Mouse (Mus musculus): Measurements from ENCODE around the gene Gpr84.
A peak's percentile ranks its signal among the peaks of the same experiment; 100 is the strongest.

The Gpr84 gene

GRCm38 (mm10) chr15:103308056-103308875 is 2.1 kb downstream of the Gpr84 start:
- DNase-seq (ENCODE audit: low read depth in 1 of 2, low spot score in 2 of 2): no peak

GRCm38 (mm10) chr15:103307125-103307524 is 3.3 kb downstream of the Gpr84 start:
- peak; percentile 76 to 88 for DNase-seq (ENCODE audit: low read depth in 1 of 2, low spot score in 2 of 2)

GRCm38 (mm10) chr15:103305792-103306645 is 4.4 kb downstream of the Gpr84 start:
- DNase-seq (ENCODE audit: low read depth in 1 of 2, low spot score in 2 of 2): no peak

- DNase-seq (ENCODE audit: low read depth in 1 of 2, low spot score in 2 of 2): peak; percentile 60 to 61
These were observed 5.2 kb downstream of the Gpr84 start for GRCm38 (mm10) chr15:103305070-103305678.

GRCm38 (mm10) chr15:103304616-103304969 is 5.8 kb downstream of the Gpr84 start:
- no peak for DNase-seq (ENCODE audit: low read depth in 1 of 2, low spot score in 2 of 2)

- no peak for DNase-seq (ENCODE audit: low read depth in 1 of 2, low spot score in 2 of 2)
These were observed 6.3 kb downstream of the Gpr84 start for GRCm38 (mm10) chr15:103303916-103304615.

GRCm38 (mm10) chr15:103302341-103303021 is 7.9 kb downstream of the Gpr84 start:
- no peak for DNase-seq (ENCODE audit: low read depth in 1 of 2, low spot score in 2 of 2)

GRCm38 (mm10) chr15:103301547-103302340 is 8.7 kb downstream of the Gpr84 start:
- DNase-seq (ENCODE audit: low read depth in 1 of 2, low spot score in 2 of 2): no peak

GRCm38 (mm10) chr15:103301046-103301445 is 9.4 kb downstream of the Gpr84 start:
- DNase-seq (ENCODE audit: low read depth in 1 of 2, low spot score in 2 of 2): no peak

- DNase-seq (ENCODE audit: low read depth in 1 of 2, low spot score in 2 of 2): no peak
These were observed 9.9 kb downstream of the Gpr84 start for GRCm38 (mm10) chr15:103300560-103300959.

GRCm38 (mm10) chr15:103300067-103300471 is 10.3 kb downstream of the Gpr84 start:
- DNase-seq (ENCODE audit: low read depth in 1 of 2, low spot score in 2 of 2): no peak

GRCm38 (mm10) chr15:103299644-103300043 is 10.8 kb downstream of the Gpr84 start:
- DNase-seq (ENCODE audit: low read depth in 1 of 2, low spot score in 2 of 2): no peak

GRCm38 (mm10) chr15:103298861-103299616 is 11.4 kb downstream of the Gpr84 start:
- DNase-seq (ENCODE audit: low read depth in 1 of 2, low spot score in 2 of 2): no peak

- DNase-seq (ENCODE audit: low read depth in 1 of 2, low spot score in 2 of 2): no peak
These were observed 12.4 kb downstream of the Gpr84 start for GRCm38 (mm10) chr15:103298026-103298425.

GRCm38 (mm10) chr15:103297313-103297712 is 13.1 kb downstream of the Gpr84 start:
- DNase-seq (ENCODE audit: low read depth in 1 of 2, low spot score in 2 of 2): no peak

GRCm38 (mm10) chr15:103295851-103296250 is 14.6 kb downstream of the Gpr84 start:
- no peak for DNase-seq (ENCODE audit: low read depth in 1 of 2, low spot score in 2 of 2)

- no peak for DNase-seq (ENCODE audit: low read depth in 1 of 2, low spot score in 2 of 2)
These were observed 15.8 kb downstream of the Gpr84 start for GRCm38 (mm10) chr15:103294649-103295048.

- DNase-seq (ENCODE audit: low read depth in 1 of 2, low spot score in 2 of 2): no peak
These were observed 17.0 kb downstream of the Gpr84 start for GRCm38 (mm10) chr15:103293375-103293774.
